10 mouse cellular contexts compared by ENCODE assay signal in the genomic region with DNA sequence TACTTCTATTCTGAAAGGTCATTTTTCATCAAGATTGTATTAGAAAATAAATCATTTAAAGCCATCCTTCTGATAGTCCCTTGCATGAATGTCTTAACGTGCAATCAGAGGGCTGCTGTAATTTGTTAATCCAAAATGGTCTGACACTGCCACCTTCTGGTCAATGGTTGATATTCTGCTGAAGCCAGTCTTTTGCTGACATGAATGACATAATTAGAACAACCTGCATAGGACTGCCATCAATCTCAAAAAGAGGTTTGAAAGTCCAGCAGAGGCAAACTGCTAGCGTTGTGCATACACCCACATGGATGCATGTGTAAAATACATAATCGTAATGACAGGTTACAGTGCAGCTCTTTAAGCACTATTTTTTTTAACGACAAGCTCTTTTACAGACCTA.
DNase-seq lines count a peak whose midpoint lies in the region; ATAC-seq and TF ChIP-seq lines count a peak whose summit lies in the region.
"Had no signal": no experiment of that assay in that cellular context is flagged by ENCODE, and none has a peak within 500 bp of the region (broad histone marks: within the 10 kb centered on the region; RNA-seq: fewer than 3 reads in every experiment).

No protein-coding gene starts in this region.

- no peak overlapping the region for H3K27ac ChIP-seq in heart, adult 2 months
- no peak overlapping the region for H3K27ac ChIP-seq in heart, embryonic 12.5 days (ENCODE audit: poor library complexity, severe bottlenecking)
- no peak overlapping the region for H3K27ac ChIP-seq in forebrain, embryonic 11.5 days (ENCODE audit: low read depth, low read length)
- no peak overlapping the region for H3K27ac ChIP-seq in midbrain, postnatal 0 days (ENCODE audit: low read depth, low read length)
- H3K27ac ChIP-seq: liver, embryonic 13.5 days had no signal

- no peaks in the 10 kb centered on the region for H3K4me1 ChIP-seq in heart, adult 2 months (ENCODE audit: control insufficient read depth, insufficient read depth, low read length)
- no peaks in the 10 kb centered on the region for H3K4me1 ChIP-seq in heart, embryonic 12.5 days (replicated peaks)
- H3K4me1 ChIP-seq in forebrain, embryonic 11.5 days (replicated peaks; ENCODE audit: control insufficient read depth, insufficient read depth, low read length): no peaks in the 10 kb centered on the region
- H3K4me1 ChIP-seq in midbrain, postnatal 0 days (ENCODE audit: insufficient read depth, low read length): no peaks in the 10 kb centered on the region
- H3K4me1 ChIP-seq: liver, embryonic 13.5 days had no signal

- no peak for TF ChIP-seq EP300 in heart, adult 2 months (IDR thresholded peaks at IDR 0.05; ENCODE audit: insufficient read depth, low read depth, low read length)

- no peak for ATAC-seq in heart, embryonic 12.5 days (ENCODE audit: insufficient number of reproducible peaks, low FRiP score)
- peak; percentile 81 for ATAC-seq in forebrain, embryonic 11.5 days (replicated peaks; ENCODE audit: low FRiP score)
- no peak; the same call in 1 of the 2 replicates for ATAC-seq in midbrain, postnatal 0 days (ENCODE audit: low FRiP score)
- no peak for ATAC-seq in activated CD4-positive, CD25-positive, alpha-beta regulatory T cell, adult 4 months

- no peak for TF ChIP-seq POLR2A in heart, adult 2 months (IDR thresholded peaks at IDR 0.05; ENCODE audit: insufficient read depth, low read depth, low read length)

- no peaks in the 10 kb centered on the region for H3K9me3 ChIP-seq in heart, embryonic 12.5 days (replicated peaks)
- no peaks in the 10 kb centered on the region for H3K9me3 ChIP-seq in forebrain, embryonic 11.5 days (ENCODE audit: control insufficient read depth, low read length)
- no peaks in the 10 kb centered on the region for H3K9me3 ChIP-seq in midbrain, postnatal 0 days (ENCODE audit: low read length)
- H3K9me3 ChIP-seq: liver, embryonic 13.5 days had no signal

- WGBS in heart, adult 2 months: 38% methylated on average over 4 of the region's 4 CpGs
- WGBS in heart, embryonic 12.5 days: 37% methylated on average over 4 of the region's 4 CpGs
- WGBS in forebrain, embryonic 11.5 days: 41% methylated on average over 4 of the region's 4 CpGs
- WGBS in midbrain, postnatal 0 days: 35% methylated on average over 4 of the region's 4 CpGs

- no peaks in the 10 kb centered on the region for H3K36me3 ChIP-seq in heart, adult 2 months (ENCODE audit: control insufficient read depth, insufficient read depth, low read length)
- no peaks in the 10 kb centered on the region for H3K36me3 ChIP-seq in heart, embryonic 12.5 days
- H3K36me3 ChIP-seq in forebrain, embryonic 11.5 days (ENCODE audit: control insufficient read depth, insufficient read depth, low read length): no peaks in the 10 kb centered on the region
- no peaks in the 10 kb centered on the region for H3K36me3 ChIP-seq in midbrain, postnatal 0 days (ENCODE audit: insufficient read depth, low read length)
- H3K36me3 ChIP-seq: G1E; liver, embryonic 13.5 days had no signal

- intact Hi-C loops in heart, adult 2 months (cut with DNase I): no loop called here

- no peak overlapping the region for H3K9ac ChIP-seq in heart, adult 2 months (ENCODE audit: low read depth, low read length)
- H3K9ac ChIP-seq in heart, embryonic 12.5 days: no peak overlapping the region
- no peak overlapping the region for H3K9ac ChIP-seq in forebrain, embryonic 11.5 days (ENCODE audit: low read length)
- no peak overlapping the region for H3K9ac ChIP-seq in midbrain, postnatal 0 days (replicated peaks; ENCODE audit: low read length, poor library complexity, severe bottlenecking)
- H3K9ac ChIP-seq: liver, embryonic 13.5 days had no signal

- no peak overlapping the region for H3K4me2 ChIP-seq in heart, embryonic 12.5 days
- no peak overlapping the region for H3K4me2 ChIP-seq in forebrain, embryonic 11.5 days (ENCODE audit: low read depth, low read length, severe bottlenecking)
- no peak overlapping the region for H3K4me2 ChIP-seq in midbrain, postnatal 0 days (ENCODE audit: low read depth, low read length, poor library complexity, severe bottlenecking)
- H3K4me2 ChIP-seq: liver, embryonic 13.5 days had no signal

- no peak overlapping the region for H3K4me3 ChIP-seq in heart, adult 2 months
- H3K4me3 ChIP-seq in heart, embryonic 12.5 days: no peak overlapping the region
- H3K4me3 ChIP-seq in forebrain, embryonic 11.5 days (ENCODE audit: low read depth, low read length): no peak overlapping the region
- no peak overlapping the region for H3K4me3 ChIP-seq in midbrain, postnatal 0 days (ENCODE audit: low read depth, low read length)
- H3K4me3 ChIP-seq: liver, embryonic 13.5 days had no signal

- DNase-seq in heart, adult 2 months: no peak
- DNase-seq in brain, adult 2 months (ENCODE audit: low read depth, low spot score): peak; percentile 86
- DNase-seq in forebrain, embryonic 11.5 days (ENCODE audit: low spot score): peak; percentile 66
- peak; percentile 80 for DNase-seq in hindlimb bud, embryonic 11.5 days (ENCODE audit: extremely low spot score, low read depth, low spot score)
- peak; percentile 31 to 81 for DNase-seq in left cerebral cortex, adult 9 months (ENCODE audit: low spot score in 2 of 2)
- DNase-seq in midbrain, postnatal 0 days (ENCODE audit: low spot score): peak; percentile 92
- DNase-seq: liver, embryonic 13.5 days had no signal

- H3K79me2 ChIP-seq in heart, adult 2 months (replicated peaks; ENCODE audit: control insufficient read depth, insufficient read depth, low read length): no peaks in the 10 kb centered on the region

- no peaks in the 10 kb centered on the region for H3K27me3 ChIP-seq in heart, adult 2 months (ENCODE audit: control insufficient read depth, insufficient read depth, low read length)
- no peaks in the 10 kb centered on the region for H3K27me3 ChIP-seq in heart, embryonic 12.5 days (replicated peaks)
- H3K27me3 ChIP-seq in forebrain, embryonic 11.5 days (ENCODE audit: control insufficient read depth, insufficient read depth, low read length): no peaks in the 10 kb centered on the region
- no peaks in the 10 kb centered on the region for H3K27me3 ChIP-seq in midbrain, postnatal 0 days (ENCODE audit: insufficient read depth, low read length)
- H3K27me3 ChIP-seq: liver, embryonic 13.5 days had no signal

- peak; percentile 74 for TF ChIP-seq CTCF in heart, adult 2 months (IDR thresholded peaks at IDR 0.05)
- TF ChIP-seq CTCF in midbrain, postnatal 0 days (IDR thresholded peaks at IDR 0.05): peak; percentile 96

Comparison
In these comparisons a context has a peak if more than half of its experiments do, and no peak if none do; other contexts are left out.
1. DNase-seq: peak in brain, adult 2 months (single experiment), forebrain, embryonic 11.5 days (single experiment), hindlimb bud, embryonic 11.5 days (single experiment), left cerebral cortex, adult 9 months (2 of 2) and midbrain, postnatal 0 days (single experiment); none in heart, adult 2 months (0 of 2).